Mouse (Mus musculus) embryonic facial prominence, embryonic 14.5 days (tissue): ENCODE measurements around the gene Dgkz. TPM values are rescaled to one million over a fixed set of nuclear protein-coding genes. Genes with fewer than 3 reads are reported as not detected.
A peak's percentile ranks its signal among the peaks of the same experiment; 100 is the strongest.

Experiments used
- ATAC-seq: fragments of 200-750 bp; cut with Nextera tagmentation; 2 replicates; pipeline ENCODE4 v1.8.0; 2017; ENCODE audit warnings: low read depth, moderate number of reproducible peaks, moderate TSS enrichment
- DNase-seq: peaks from one replicate; pipeline ENCODE4 v3.0.0-alpha.2; 2015; ENCODE audit warnings: low spot score
- H3K27ac ChIP-seq: fragments of 300-500 bp; sonication (generic); replicated peaks from 2 replicates; pipeline ENCODE4 v1.5.1; 2014; ENCODE audit warnings: low read depth, mild to moderate bottlenecking, low read length, moderate library complexity
- H3K27me3 ChIP-seq: fragments of 300-500 bp; sonication (generic); replicated peaks from 2 replicates; pipeline ENCODE4 v1.6.1; 2014; ENCODE audit warnings: low read length; ENCODE audit not compliant: control insufficient read depth, insufficient read depth
- H3K36me3 ChIP-seq: fragments of 300-500 bp; sonication (generic); 2 replicates; pipeline ENCODE4 v1.6.1; 2014; ENCODE audit warnings: low read length, mixed read lengths; ENCODE audit not compliant: control insufficient read depth, insufficient read depth
- H3K4me1 ChIP-seq: fragments of 300-500 bp; sonication (generic); 2 replicates; pipeline ENCODE4 v1.6.1; 2014; ENCODE audit warnings: antibody characterized with exemption, low read length; ENCODE audit not compliant: control insufficient read depth, insufficient read depth
- H3K4me2 ChIP-seq: fragments of 300-500 bp; sonication (generic); 2 replicates; pipeline ENCODE4 v1.6.1; 2014; ENCODE audit warnings: low read depth, mild to moderate bottlenecking, low read length, moderate library complexity, mixed read lengths
- H3K4me3 ChIP-seq: fragments of 300-500 bp; sonication (generic); 2 replicates; pipeline ENCODE4 v1.5.1; 2014; ENCODE audit warnings: low read depth, mild to moderate bottlenecking, low read length
- H3K9ac ChIP-seq: fragments of 300-500 bp; sonication (generic); 2 replicates; pipeline ENCODE4 v1.6.1; 2014; ENCODE audit warnings: low read depth, mild to moderate bottlenecking, low read length, moderate library complexity, mixed read lengths
- H3K9me3 ChIP-seq: fragments of 300-500 bp; sonication (generic); 2 replicates; pipeline ENCODE4 v1.6.1; 2016; ENCODE audit warnings: low read length; ENCODE audit not compliant: control insufficient read depth
- WGBS: fragments of 180-500 bp; shearing (Covaris S2); extraction: QIAGEN DNeasy Blood & Tissue Kit; methylation state at CpG from one replicate; pipeline ENCODE4 v1.1.7; 2014; 5-methylcytosine and 5-hydroxymethylcytosine counted together
- polyA plus RNA-seq: library from polyadenylated mRNA; unstranded; fragments of >200 nt; fragmentation: Nextera tagmentation; extraction: Ambion mirVana; gene quantifications from 2 replicates; pipeline ENCODE4 v1.2.1, GENCODE M21; 2014

Gene Dgkz
- polyA plus RNA-seq, 1 experiment from 2014 or later: 47.4 TPM

DNA sequence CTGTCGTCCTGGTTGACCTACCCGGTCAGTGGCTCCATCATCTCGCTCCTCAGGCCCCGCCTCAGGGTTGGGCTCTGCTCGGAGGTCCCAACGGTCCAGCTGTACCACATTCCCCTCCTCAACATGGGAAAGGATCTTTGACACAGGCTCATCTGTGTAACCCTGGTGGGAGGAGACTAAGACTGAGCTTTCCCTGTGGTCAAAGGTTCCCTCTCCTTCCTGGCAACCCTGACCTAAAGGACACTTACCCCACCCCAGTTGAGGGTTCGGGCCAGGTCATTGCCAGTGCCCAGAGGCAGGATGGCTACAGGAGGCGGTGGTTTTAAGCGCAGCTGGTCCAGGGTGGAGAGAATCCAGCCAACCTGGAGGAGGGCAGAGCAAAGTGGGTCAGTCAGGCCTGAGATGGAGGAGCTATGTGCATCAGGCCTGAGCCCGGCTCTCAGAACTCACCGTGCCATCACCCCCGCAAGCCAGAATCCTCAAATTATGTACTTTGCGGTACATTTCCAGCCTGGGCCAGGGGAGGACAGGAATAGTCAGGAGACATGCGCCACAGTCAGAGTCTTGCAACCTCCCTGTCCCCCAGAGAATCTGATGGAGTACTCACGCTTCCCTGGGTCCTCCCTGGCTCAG lies 36.2 kb downstream of the Dgkz start:
- H3K4me3 ChIP-seq: no peak overlapping the region
- no peak for DNase-seq
- no peaks in the 10 kb centered on the region for H3K27me3 ChIP-seq
- no peak overlapping the region for H3K4me2 ChIP-seq
- H3K4me1 ChIP-seq: 0 out of 2 replicates have a peak, but pooled peaks cover 2% of the 10 kb centered on the region
- H3K36me3 ChIP-seq: peaks cover 55% of the 10 kb centered on the region
- 84% methylated on average over 12 of the region's 15 CpGs for WGBS
- no peaks in the 10 kb centered on the region for H3K9me3 ChIP-seq
- no peak for ATAC-seq
- no peak overlapping the region for H3K27ac ChIP-seq
- no peak overlapping the region for H3K9ac ChIP-seq

DNA sequence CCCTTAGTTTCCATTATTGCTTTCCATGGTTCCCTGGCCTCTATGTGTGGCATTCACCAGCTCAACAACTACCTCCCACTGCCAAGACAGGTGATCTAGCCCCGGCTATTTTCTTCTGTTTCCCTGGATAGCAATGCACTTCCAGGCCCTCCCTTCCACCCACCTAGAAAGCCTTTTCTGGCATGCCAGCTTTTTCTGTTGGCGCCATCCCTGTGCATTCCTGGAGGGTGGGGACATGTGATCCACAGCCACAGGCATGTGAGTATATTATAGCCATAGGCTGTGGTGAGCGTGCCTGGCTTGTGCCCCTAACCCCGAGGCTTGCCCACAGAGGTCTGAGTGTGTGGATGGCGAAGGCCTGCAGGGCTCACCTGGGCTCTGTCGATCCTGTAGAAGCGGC lies 39.5 kb downstream of the Dgkz start:
- Histone ChIP-seq H3K9me3 (no peaks in the 10 kb centered on the region), H3K4me3 (no peak overlapping the region), H3K27ac (no peak overlapping the region), H3K4me2 (no peak overlapping the region), H3K36me3 (peaks cover 61% of the 10 kb centered on the region), H3K9ac (no peak overlapping the region), H3K27me3 (no peaks in the 10 kb centered on the region), H3K4me1 (peaks cover 11% of the 10 kb centered on the region)
- DNase-seq (no peak), ATAC-seq (no peak)
- WGBS: 86% methylated on average over 7 of the region's 7 CpGs

- H3K27me3 ChIP-seq: no peaks in the 10 kb centered on the region
- H3K9ac ChIP-seq: no peak overlapping the region
- no peak overlapping the region for H3K4me2 ChIP-seq
- WGBS: 86% methylated on average over 9 of the region's 9 CpGs
- peaks cover 61% of the 10 kb centered on the region for H3K36me3 ChIP-seq
- ATAC-seq (no peak), DNase-seq (no peak)
- peaks cover 11% of the 10 kb centered on the region for H3K4me1 ChIP-seq
- no peak overlapping the region for H3K27ac ChIP-seq
- H3K9me3 ChIP-seq: no peaks in the 10 kb centered on the region
- no peak overlapping the region for H3K4me3 ChIP-seq
Observed at GRCm38 (mm10) chr2:91934826-91935525, 40.7 kb downstream of the Dgkz start.

- Histone ChIP-seq H3K4me1 (peaks cover 14% of the 10 kb centered on the region), H3K4me3 (no peak overlapping the region), H3K36me3 (peaks cover 64% of the 10 kb centered on the region), H3K27ac (no peak overlapping the region), H3K27me3 (no peaks in the 10 kb centered on the region), H3K4me2 (no peak overlapping the region), H3K9ac (no peak overlapping the region), H3K9me3 (no peaks in the 10 kb centered on the region)
- 60% methylated on average over 7 of the region's 8 CpGs for WGBS
- ATAC-seq (no peak), DNase-seq (no peak)
Observed at GRCm38 (mm10) chr2:91934016-91934415, 41.6 kb downstream of the Dgkz start.

DNA sequence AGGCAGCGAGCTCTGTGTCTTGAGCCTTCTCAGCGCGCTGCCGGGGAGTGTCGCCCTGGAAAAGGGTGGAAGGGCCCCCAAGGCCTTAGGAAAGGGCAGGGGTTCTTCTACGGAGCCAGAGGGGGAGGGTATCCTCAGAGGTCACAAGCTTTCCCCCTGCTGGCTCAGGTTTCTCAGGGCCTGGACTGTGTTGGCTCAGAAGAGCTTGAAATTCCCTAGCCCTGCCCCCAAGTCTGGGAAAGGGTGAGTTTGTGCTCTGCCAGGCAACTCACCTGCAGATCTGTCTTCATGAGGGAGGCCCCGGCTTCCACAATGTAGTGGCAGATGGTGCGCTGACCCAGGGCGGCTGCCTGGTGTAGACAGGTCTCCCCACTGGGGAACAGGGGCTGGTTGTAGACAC lies 42.2 kb downstream of the Dgkz start:
- H3K4me2 ChIP-seq: no peak overlapping the region

DNA sequence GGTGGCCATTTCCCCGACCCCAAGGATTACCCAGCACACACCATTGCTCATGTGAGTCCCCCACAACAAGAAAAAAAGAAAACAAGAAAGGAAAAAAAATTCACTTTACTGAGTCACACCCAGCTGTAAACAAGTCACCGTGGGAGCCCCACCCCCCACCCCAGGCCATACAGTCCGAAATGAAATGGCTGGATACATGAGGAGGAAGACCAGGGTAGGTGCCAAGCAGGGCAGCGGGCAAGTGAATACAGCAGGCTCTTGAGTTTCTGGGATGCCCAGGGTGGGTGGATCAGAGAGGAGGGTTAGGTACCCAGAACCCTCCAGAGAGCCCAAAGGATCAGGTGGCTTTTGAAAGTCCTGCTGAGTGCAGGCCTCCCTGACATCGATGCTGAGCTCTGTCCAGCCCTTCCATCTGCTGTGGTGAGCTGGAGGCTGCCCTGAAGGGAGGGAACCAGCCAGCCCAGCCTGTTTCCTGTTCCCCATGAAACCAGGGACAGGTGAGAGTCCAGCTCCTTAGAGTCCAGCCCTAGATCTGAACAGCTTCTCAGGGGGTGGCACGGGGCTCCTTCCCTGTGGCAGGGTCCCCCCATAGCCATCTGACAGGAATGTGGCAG lies 42.8 kb downstream of the Dgkz start:
- DNase-seq (no peak), ATAC-seq (no peak)
- H3K9me3 ChIP-seq: no peaks in the 10 kb centered on the region
- H3K27ac ChIP-seq: peak overlapping the region; percentile 98; the same call in 1 of the 2 replicates
- H3K4me1 ChIP-seq: peaks cover 14% of the 10 kb centered on the region
- no peaks in the 10 kb centered on the region for H3K27me3 ChIP-seq
- H3K36me3 ChIP-seq: peaks cover 53% of the 10 kb centered on the region
- H3K4me3 ChIP-seq: no peak overlapping the region
- 0 out of 2 replicates have a peak overlapping the region, but pooled peaks have one; percentile 97 for H3K9ac ChIP-seq
- 17% methylated on average over 6 of the region's 6 CpGs for WGBS
- peak overlapping the region; percentile 58; the same call in 1 of the 2 replicates for H3K4me2 ChIP-seq

More for the DNA sequence above, 42.2 kb downstream of the Dgkz start:
- no peak overlapping the region for H3K9ac ChIP-seq
- H3K4me1 ChIP-seq: peaks cover 14% of the 10 kb centered on the region
- ATAC-seq (no peak), DNase-seq (no peak)
- peaks cover 59% of the 10 kb centered on the region for H3K36me3 ChIP-seq
- H3K27ac ChIP-seq: no peak overlapping the region
- no peaks in the 10 kb centered on the region for H3K27me3 ChIP-seq
- no peak overlapping the region for H3K4me3 ChIP-seq
- WGBS: 37% methylated on average over 8 of the region's 9 CpGs
- H3K9me3 ChIP-seq: no peaks in the 10 kb centered on the region

- Histone ChIP-seq H3K9me3 (no peaks in the 10 kb centered on the region), H3K27me3 (no peaks in the 10 kb centered on the region), H3K36me3 (peaks cover 47% of the 10 kb centered on the region), H3K4me3 (peak within 1 kb of the TSS; percentile 71), H3K4me1 (peaks cover 14% of the 10 kb centered on the region), H3K27ac (peak within 1 kb of the TSS; percentile 98), H3K4me2 (peak within 1 kb of the TSS; percentile 58), H3K9ac (peak within 1 kb of the TSS; percentile 97)
- ATAC-seq: no peak
- DNase-seq: peak; percentile 48
- 7% methylated on average over 16 of the region's 16 CpGs for WGBS
Observed at GRCm38 (mm10) chr2:91932160-91932711, 43.4 kb downstream of the Dgkz start, which contains the start of gene Mdk. Gene Mdk (minus strand): TSS chr2:91932297.

DNA sequence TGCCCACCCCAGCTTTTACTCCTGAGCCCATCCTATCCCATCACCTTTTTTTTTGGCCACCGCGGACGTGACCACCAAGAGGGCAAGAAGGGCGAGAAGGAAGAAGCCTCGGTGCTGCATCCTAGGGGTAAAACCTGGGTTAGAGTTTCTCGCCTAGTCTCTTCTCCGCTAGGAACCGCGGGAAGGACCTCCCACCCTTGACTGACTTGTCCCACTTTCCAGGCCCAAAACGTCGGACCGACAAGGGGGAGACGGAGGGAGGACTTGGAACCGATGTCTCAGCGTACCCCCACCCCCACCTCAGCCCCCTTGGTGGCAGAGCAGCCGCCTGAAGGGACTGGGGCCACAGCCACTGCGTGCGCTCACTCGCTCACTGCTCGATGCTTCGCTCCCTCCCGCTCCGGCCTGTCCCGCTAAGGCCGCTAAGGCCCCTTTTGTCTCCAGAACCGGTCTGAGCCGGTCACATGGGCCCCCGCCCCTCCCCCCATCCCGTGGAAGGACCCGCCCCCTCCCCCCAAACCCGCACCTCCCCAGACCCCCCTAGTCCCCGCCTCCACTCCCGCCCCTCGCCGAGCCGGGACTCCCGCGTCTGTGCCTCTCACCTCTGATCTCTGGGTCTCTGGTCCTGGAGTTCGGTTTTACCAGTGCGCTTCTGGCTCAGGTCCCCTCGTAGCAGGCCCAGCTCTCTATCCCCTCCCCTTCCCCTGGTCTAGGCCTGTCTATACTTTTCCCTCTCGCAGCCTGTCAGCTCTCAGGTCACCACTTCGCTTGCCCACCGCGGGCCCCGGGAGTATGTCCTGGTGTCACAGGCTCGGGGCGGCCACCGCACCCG lies 44.1 kb downstream of the Dgkz start:
- H3K27me3 ChIP-seq: no peaks in the 10 kb centered on the region
- ATAC-seq: peak; percentile 82
- under 1% methylated on average over 32 of the region's 50 CpGs for WGBS

More for the DNA sequence above, 44.1 kb downstream of the Dgkz start:
- Histone ChIP-seq H3K36me3 (peaks cover 40% of the 10 kb centered on the region), H3K4me2 (peak overlapping the region; percentile 58), H3K4me1 (peaks cover 14% of the 10 kb centered on the region), H3K27ac (peak overlapping the region; percentile 98), H3K9me3 (no peaks in the 10 kb centered on the region), H3K9ac (peak overlapping the region; percentile 97), H3K4me3 (peak overlapping the region; percentile 71)
- peak; percentile 92 for DNase-seq
